Mouse (Mus musculus) liver, adult 2 months (tissue): ENCODE results near the gene Sh3bgrl. TPM values are rescaled to one million over a fixed set of nuclear protein-coding genes. Genes with fewer than 3 reads are reported as not detected.

Source experiments
- DNase-seq: peaks from one replicate; pipeline ENCODE4 v3.0.0-alpha.2; 2011; ENCODE audit warnings: low read depth, low spot score; ENCODE audit errors: extremely low read depth
- H3K27ac ChIP-seq: fragments of 200-500 bp; replicated peaks from 2 replicates; pipeline ENCODE4 v1.5.1; 2012; ENCODE audit warnings: low read depth, mild to moderate bottlenecking, control low read depth, inconsistent platforms, low read length; ENCODE audit not compliant: insufficient read depth
- H3K27me3 ChIP-seq: fragments of 200-500 bp; 2 replicates; pipeline ENCODE4 v1.6.1; 2012; ENCODE audit warnings: mild to moderate bottlenecking, moderate library complexity, low read length, inconsistent platforms; ENCODE audit not compliant: control insufficient read depth, insufficient read depth
- H3K36me3 ChIP-seq: fragments of 200-500 bp; 2 replicates; pipeline ENCODE4 v1.6.1; 2012; ENCODE audit warnings: low read length, inconsistent platforms; ENCODE audit not compliant: control insufficient read depth, insufficient read depth
- H3K4me1 ChIP-seq: fragments of 200-500 bp; 2 replicates; pipeline ENCODE4 v1.6.1; 2011; ENCODE audit warnings: low read length; ENCODE audit not compliant: control insufficient read depth, insufficient read depth
- H3K4me3 ChIP-seq: fragments of 200-500 bp; 2 replicates; pipeline ENCODE4 v1.5.1; 2011; ENCODE audit warnings: low read depth, mild to moderate bottlenecking, control low read depth, low read length, moderate library complexity; ENCODE audit not compliant: insufficient read depth
- H3K79me2 ChIP-seq: fragments of 200-500 bp; 2 replicates; pipeline ENCODE4 v1.6.1; 2012; ENCODE audit warnings: inconsistent platforms, mild to moderate bottlenecking, low read length, moderate library complexity; ENCODE audit not compliant: control insufficient read depth, insufficient read depth
- H3K9ac ChIP-seq: fragments of 200-500 bp; 2 replicates; pipeline ENCODE4 v1.6.1; 2012; ENCODE audit warnings: low read depth, mild to moderate bottlenecking, control low read depth, inconsistent platforms, low read length
- CTCF ChIP-seq: fragments of 200-500 bp; IDR thresholded peaks from 2 replicates; pipeline ENCODE4 v1.5.1; 2011; ENCODE audit warnings: low read depth, low read length, control low read depth
- POLR2A ChIP-seq: fragments of 200-500 bp; IDR thresholded peaks from 2 replicates; pipeline ENCODE4 v1.6.1; 2011; ENCODE audit warnings: low read length, control low read depth; ENCODE audit not compliant: insufficient read depth; ENCODE audit errors: extremely low read depth
- WGBS: fragments of 180-500 bp; shearing (Covaris S2); methylation state at CpG from one replicate; pipeline ENCODE4 v1.1.7; 2018; 5-methylcytosine and 5-hydroxymethylcytosine counted together
- polyA plus RNA-seq: library from polyadenylated mRNA; depleted of rRNA; stranded (reverse); fragments of >200 nt; gene quantifications from 2 replicates; pipeline ENCODE4 v1.2.3, GENCODE M21; 2012
- total RNA-seq: library from RNA; depleted of rRNA; stranded (reverse); fragments of >200 nt; gene quantifications from 2 replicates; pipeline ENCODE4 v1.2.3, GENCODE M21; 2014

The Sh3bgrl gene
- total and polyA plus RNA-seq, 2 experiments, result 9.0 to 80.6 TPM

- 19% methylated on average over 7 of the region's 7 CpGs for WGBS
- DNase-seq, result no peak
These were observed 18.5 kb downstream of the Sh3bgrl start for GRCm38 (mm10) chrX:109113401-109114280.

DNA sequence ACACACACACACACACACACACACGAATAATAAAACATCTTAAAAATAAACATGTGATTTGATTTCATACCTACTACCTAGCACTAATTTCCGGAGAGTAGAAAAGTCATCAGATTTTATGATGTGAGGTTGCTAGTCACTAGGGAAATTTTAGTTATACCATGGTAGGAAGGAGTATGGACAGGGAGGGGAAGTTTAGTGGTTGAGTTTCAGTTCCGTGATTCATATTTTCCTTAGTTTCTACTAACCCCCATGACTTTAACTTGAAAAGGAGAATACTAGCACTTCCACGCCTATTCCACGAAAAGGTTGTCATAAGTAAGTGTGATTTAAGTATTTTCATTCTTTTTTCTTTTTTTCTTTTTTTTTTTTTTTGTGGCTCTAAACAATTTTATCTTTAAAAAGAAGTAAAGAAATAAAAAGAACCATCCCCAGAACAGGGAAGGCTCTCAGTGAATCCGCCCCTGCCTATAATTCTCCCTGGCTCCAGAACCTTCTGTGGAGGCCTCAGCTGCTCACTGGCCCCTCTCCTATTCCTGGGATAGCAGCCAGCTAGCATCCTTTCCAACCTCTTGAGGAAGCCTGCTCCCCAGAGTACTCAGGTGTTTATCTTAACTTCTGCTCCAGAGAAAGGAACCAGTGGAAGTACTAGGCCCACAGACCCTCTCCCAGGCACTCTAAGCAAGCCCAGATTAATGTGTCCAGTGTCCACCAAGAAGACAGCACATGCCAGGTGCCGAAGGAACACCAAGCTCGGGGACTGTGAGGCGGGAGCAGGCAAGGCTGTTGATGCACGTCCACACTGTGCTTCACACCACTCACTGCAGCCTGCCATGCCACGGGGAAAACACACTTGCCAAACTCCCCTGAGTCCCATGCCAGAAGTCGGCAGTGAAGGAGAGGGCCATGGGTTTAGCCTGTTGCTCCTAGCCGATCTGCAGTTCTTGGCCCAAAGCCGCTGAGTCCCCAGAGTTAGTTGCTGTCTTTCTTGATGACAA lies 25.0 kb downstream of the Sh3bgrl start:
- Histone ChIP-seq H3K79me2 (peaks cover 5% of the 10 kb centered on the region; the same call in 1 of the 2 replicates), H3K4me1 (peaks cover 2% of the 10 kb centered on the region; the same call in 1 of the 2 replicates), H3K4me3 (no peak overlapping the region), H3K27me3 (no peaks in the 10 kb centered on the region), H3K36me3 (no peaks in the 10 kb centered on the region), H3K9ac (no peak overlapping the region), H3K27ac (no peak overlapping the region)
- no peak for DNase-seq
- 85% methylated on average over 14 of the region's 14 CpGs for WGBS
- TF ChIP-seq POLR2A (no peak), CTCF (no peak)

More at GRCm38 (mm10) chrX:109113401-109114280, 18.5 kb downstream of the Sh3bgrl start:
- TF ChIP-seq CTCF, result no peak
- TF ChIP-seq POLR2A, result no peak
- Histone ChIP-seq H3K79me2 (no peaks in the 10 kb centered on the region; the same call in 1 of the 2 replicates), H3K27ac (no peak overlapping the region), H3K9ac (no peak overlapping the region), H3K4me1 (peaks cover 5% of the 10 kb centered on the region; the same call in 1 of the 2 replicates), H3K27me3 (no peaks in the 10 kb centered on the region), H3K4me3 (no peak overlapping the region), H3K36me3 (no peaks in the 10 kb centered on the region)

GRCm38 (mm10) chrX:109121161-109121560 lies 26.0 kb downstream of the Sh3bgrl start:
- H3K27me3 ChIP-seq, result no peaks in the 10 kb centered on the region
- no peak overlapping the region for H3K4me3 ChIP-seq
- TF ChIP-seq CTCF (no peak), POLR2A (no peak)
- DNase-seq, result no peak
- H3K79me2 ChIP-seq, result peaks cover 5% of the 10 kb centered on the region; the same call in 1 of the 2 replicates
- no peak overlapping the region for H3K9ac ChIP-seq
- WGBS, result 56% methylated on average over 9 of the region's 9 CpGs
- H3K4me1 ChIP-seq, result peaks cover 2% of the 10 kb centered on the region; the same call in 1 of the 2 replicates
- no peaks in the 10 kb centered on the region for H3K36me3 ChIP-seq
- H3K27ac ChIP-seq, result no peak overlapping the region

GRCm38 (mm10) chrX:109122670-109123069 lies 27.5 kb downstream of the Sh3bgrl start:
- Histone ChIP-seq H3K4me1 (peaks cover 2% of the 10 kb centered on the region; the same call in 1 of the 2 replicates), H3K9ac (no peak overlapping the region), H3K4me3 (no peak overlapping the region), H3K27ac (no peak overlapping the region), H3K27me3 (no peaks in the 10 kb centered on the region), H3K36me3 (no peaks in the 10 kb centered on the region), H3K79me2 (peaks cover 5% of the 10 kb centered on the region; the same call in 1 of the 2 replicates)
- peak; percentile 33 for DNase-seq
- WGBS, result 37% methylated on average over 1 of the region's 1 CpGs
- no peak for TF ChIP-seq POLR2A
- no peak for TF ChIP-seq CTCF

GRCm38 (mm10) chrX:109123762-109124161 lies 28.6 kb downstream of the Sh3bgrl start:
- no peaks in the 10 kb centered on the region for H3K36me3 ChIP-seq
- TF ChIP-seq POLR2A, result no peak
- TF ChIP-seq CTCF, result no peak
- H3K27ac ChIP-seq, result no peak overlapping the region
- no peaks in the 10 kb centered on the region for H3K27me3 ChIP-seq
- H3K79me2 ChIP-seq, result peaks cover 5% of the 10 kb centered on the region; the same call in 1 of the 2 replicates
- no peak overlapping the region for H3K9ac ChIP-seq
- no peak for DNase-seq
- peaks cover 4% of the 10 kb centered on the region; the same call in 1 of the 2 replicates for H3K4me1 ChIP-seq
- no peak overlapping the region for H3K4me3 ChIP-seq
